Mouse (Mus musculus) heart, adult 18-20 months (tissue): Measurements from ENCODE around the gene Tarbp2. TPM values are rescaled to one million over a fixed set of nuclear protein-coding genes. Genes with fewer than 3 reads are reported as not detected.

Experiments
- total RNA-seq, 2 experiments: library from RNA; stranded (reverse); gene quantifications; 2 replicates each; pipeline ENCODE4 v1.2.3; 2021

Gene Tarbp2
- total RNA-seq, 2 experiments from 2014 or later = 40.1 to 43.0 TPM

Other genes with a start within 250 kb of the Tarbp2 start
- not detected for gene Gm9918, start 247.6 kb upstream of the Tarbp2 start, total RNA-seq
- gene Mfsd5, start 238.7 kb upstream of the Tarbp2 start, total RNA-seq = 10 to 100 TPM; 18.4 to 18.9 TPM
- gene Espl1, start 221.9 kb upstream of the Tarbp2 start, total RNA-seq = under 1 TPM; 0.54 to 0.92 TPM
- gene Pfdn5, start 192.1 kb upstream of the Tarbp2 start, total RNA-seq = 100 to 1,000 TPM; 340 to 348 TPM
- 10 to 100 TPM; 25.0 to 26.0 TPM for gene Myg1, start 186.5 kb upstream of the Tarbp2 start, total RNA-seq
- 10 to 100 TPM in 1 of 2 experiments, 1 to 10 TPM in 1; 9.8 to 12.1 TPM for gene Aaas, start 167.4 kb upstream of the Tarbp2 start, total RNA-seq
- not detected for gene Sp7, start 151.0 kb upstream of the Tarbp2 start, total RNA-seq
- 10 to 100 TPM; 31.9 to 39.6 TPM for gene Sp1, start 112.0 kb upstream of the Tarbp2 start, total RNA-seq
- gene Amhr2, start 72.8 kb upstream of the Tarbp2 start, total RNA-seq = under 1 TPM; 0.39 to 0.97 TPM
- 10 to 100 TPM; 20.3 to 24.4 TPM for gene Prr13, start 59.2 kb upstream of the Tarbp2 start, total RNA-seq
- 100 to 1,000 TPM; 418 to 491 TPM for gene Pcbp2, start 47.7 kb upstream of the Tarbp2 start, total RNA-seq
- not detected for gene Gm10337, start 14.5 kb upstream of the Tarbp2 start, total RNA-seq
- 1 to 10 TPM; 1.8 to 2.3 TPM for gene Map3k12, start 1.1 kb upstream of the Tarbp2 start, total RNA-seq
- under 1 TPM; 0.87 to 0.92 TPM for gene Npff, start 6.8 kb downstream of the Tarbp2 start, total RNA-seq
- gene Gm28047, start 106.9 kb downstream of the Tarbp2 start, total RNA-seq = 1 to 10 TPM in 1 of 2 experiments, not detected in 1; 2.5 TPM
- gene Atf7, start 107.3 kb downstream of the Tarbp2 start, total RNA-seq = 10 to 100 TPM; 41.2 to 44.9 TPM
- gene Atp5g2, start 154.2 kb downstream of the Tarbp2 start, total RNA-seq = 10 to 100 TPM; 28.4 to 50.6 TPM
- 100 to 1,000 TPM; 105 to 119 TPM for gene Calcoco1, start 204.0 kb downstream of the Tarbp2 start, total RNA-seq